Mouse (Mus musculus) lung, adult 18-20 months (tissue): Measurements from ENCODE around the gene Tatdn3.
"Not testable (repeated sequence)": the region's sequence is repeated elsewhere in the genome, so short reads cannot be mapped to it uniquely, and the experiment has no call there.

Experiments
- DNase-seq, 2 experiments: peaks; one replicate each; pipeline ENCODE4 v3.0.0; 2022; ENCODE audit warnings: mixed read lengths in 2 of 2

Tatdn3 gene

DNA sequence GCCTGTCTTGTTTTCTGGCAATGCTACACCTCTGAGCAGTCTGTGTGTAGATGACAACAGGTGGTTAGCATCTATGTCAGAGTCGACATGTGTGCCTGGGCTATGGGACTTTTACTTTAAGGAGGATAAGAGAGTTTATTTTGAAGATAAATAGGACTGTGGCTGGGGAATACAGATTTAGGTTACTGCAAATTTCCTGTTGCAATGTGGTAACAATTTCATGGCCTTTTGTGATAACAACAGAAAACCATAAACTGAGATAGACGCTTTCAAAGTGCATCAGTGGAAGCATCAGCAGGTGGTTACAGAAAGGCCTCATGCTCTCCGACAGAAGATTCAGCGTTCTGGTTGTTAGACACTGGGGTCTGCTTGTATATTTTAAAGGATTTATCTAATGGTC is 10.8 kb upstream of the Tatdn3 start:
- no peak for DNase-seq

DNA sequence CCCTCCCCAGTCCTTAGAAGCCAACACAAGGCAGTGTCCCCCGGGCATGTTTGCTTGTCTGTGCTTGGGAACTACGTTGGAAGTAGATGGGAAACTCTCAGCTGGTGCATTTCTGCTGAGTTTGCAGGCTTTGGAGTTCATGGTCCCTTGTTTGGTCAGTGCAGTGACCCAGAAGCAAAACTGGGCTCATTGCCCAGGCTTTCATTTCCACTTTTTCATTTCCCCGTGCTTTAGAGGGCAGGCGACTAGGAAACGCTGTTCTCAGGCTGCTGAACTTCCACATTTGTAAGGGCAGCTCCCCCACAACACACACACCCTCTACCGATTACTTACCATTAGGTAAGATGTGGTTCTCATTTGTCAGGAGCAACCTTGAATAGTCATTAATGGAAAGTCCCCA is 10.3 kb upstream of the Tatdn3 start:
- peak; percentile 53 to 65 for DNase-seq

- DNase-seq: no peak
Measured at GRCm38 (mm10) chr1:191072329-191072913, 9.7 kb upstream of the Tatdn3 start.

DNA sequence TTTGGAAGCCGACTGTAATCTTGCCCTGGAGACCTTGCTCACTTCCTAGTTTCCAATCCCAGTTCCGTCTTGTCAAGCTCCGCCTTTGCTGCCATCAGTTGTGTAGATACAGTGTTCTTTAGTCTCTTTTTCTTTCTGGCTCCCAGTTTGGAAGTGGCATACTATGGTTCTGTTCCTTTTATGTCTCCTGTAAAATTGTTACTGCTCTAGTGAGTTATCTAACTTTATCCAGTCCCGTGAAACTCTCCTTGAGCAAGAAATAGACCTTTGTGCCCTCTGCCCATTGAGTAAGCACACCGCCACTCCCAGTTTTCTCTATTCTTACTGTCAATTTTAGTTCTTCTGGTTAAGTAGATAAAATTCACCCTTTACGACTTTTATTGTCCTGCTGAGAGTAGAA is 8.9 kb upstream of the Tatdn3 start:
- DNase-seq: no peak

DNA sequence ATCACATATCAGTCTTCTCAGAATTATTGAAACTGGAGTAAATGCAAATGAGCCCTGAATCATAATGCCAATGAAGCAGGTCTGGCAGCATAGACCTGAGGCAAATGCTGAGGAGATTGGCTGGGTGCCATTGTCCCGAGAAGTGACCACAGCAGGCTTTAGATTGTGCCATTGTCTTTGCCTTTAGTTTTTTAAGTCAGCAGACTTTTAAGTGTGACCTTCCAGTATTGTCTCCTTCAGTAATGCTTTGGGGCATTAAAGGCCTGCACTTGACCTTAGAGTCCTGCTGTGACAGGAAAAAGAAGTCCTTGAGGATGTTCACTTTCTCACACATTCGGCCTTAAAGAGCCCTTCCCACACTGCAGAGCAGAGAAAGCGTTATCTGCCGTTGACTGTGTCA is 7.5 kb upstream of the Tatdn3 start:
- no peak for DNase-seq

GRCm38 (mm10) chr1:191068377-191068776 is 5.6 kb upstream of the Tatdn3 start:
- no peak for DNase-seq

GRCm38 (mm10) chr1:191065188-191065587 is 2.5 kb upstream of the Tatdn3 start:
- DNase-seq: no peak

- no peak for DNase-seq
Measured at GRCm38 (mm10) chr1:191064535-191064934, 1.8 kb upstream of the Tatdn3 start.

DNA sequence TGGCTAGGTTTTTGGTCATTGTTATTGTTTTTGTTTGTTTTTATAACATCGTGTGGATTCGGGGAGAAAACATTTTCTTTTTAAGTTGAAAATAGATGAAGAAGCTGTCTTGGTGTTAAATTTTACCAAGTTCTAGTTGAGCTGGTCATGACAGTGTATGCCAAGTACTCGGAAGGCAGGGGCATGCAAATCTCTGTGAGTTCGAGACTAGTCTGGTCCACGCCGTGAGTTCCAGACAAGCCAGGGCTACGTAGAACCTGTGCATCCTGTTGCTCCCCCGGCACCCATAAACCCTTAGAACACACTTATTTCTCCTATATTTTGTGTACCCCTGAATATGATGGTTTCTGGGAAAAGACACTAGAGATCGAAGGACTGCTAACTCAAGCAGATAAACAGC is 968 bp upstream of the Tatdn3 start:
- no peak for DNase-seq

DNA sequence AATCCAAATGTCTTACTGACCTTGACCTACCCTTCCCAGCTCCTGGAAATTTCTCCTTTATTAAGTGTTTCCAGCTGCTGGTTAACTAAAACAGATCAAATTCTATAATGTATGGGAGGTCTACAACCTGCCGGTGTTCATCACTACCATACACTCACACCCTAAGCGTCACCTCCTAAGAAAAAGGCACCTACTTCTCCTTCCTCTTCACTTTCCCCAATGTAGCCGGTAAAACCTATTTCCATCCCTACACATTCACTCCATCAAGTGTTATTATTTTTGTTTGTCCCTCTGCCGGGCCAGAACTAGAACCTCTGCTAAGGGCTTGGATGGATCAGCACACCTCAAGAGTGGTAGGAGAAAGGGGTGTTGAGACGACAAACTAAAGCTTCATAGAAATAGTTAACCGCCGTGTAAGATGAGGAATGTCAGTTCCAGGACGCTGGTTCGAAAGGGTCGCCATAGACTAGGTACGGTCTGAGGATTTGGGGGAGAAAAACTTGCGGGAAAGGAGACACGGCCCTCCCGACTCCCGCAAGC is 421 bp downstream of the Tatdn3 start:
- no peak for DNase-seq

DNA sequence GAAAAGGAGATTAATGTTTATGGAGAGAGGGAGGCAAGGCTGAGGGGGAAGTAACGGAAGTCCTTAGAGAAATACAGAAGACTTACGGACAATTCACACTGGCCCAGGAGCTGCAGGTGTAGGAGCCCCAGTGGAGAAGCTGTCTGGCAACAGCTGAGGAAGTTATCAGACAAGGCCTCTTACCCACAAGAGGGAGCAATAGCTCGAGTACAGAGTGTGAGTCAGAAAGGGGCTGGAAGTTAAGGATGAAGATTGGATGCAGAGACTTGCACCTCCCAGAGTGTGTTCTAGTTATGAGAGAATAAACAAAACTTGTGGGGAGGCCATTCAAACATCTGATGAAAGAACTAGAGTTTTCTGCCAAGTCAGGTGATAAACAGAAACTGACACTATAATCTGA is 5.3 kb downstream of the Tatdn3 start:
- no peak for DNase-seq

DNA sequence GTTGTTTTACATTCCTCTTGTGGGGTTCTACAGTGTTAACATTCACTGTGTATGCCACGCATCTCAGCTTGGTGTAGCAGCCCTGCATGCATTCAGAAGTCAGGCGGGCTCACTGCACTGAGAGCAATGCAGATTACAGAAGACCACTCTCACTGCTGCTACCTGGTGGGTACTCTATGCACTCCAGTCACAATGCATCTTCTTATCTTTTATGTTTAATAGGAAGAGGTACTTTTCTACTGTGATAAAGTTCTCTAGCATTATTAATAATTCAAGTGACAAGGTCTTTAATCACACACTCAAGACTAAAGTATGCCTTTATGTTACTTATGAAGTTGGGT is 7.2 kb downstream of the Tatdn3 start:
- DNase-seq: no peak

DNA sequence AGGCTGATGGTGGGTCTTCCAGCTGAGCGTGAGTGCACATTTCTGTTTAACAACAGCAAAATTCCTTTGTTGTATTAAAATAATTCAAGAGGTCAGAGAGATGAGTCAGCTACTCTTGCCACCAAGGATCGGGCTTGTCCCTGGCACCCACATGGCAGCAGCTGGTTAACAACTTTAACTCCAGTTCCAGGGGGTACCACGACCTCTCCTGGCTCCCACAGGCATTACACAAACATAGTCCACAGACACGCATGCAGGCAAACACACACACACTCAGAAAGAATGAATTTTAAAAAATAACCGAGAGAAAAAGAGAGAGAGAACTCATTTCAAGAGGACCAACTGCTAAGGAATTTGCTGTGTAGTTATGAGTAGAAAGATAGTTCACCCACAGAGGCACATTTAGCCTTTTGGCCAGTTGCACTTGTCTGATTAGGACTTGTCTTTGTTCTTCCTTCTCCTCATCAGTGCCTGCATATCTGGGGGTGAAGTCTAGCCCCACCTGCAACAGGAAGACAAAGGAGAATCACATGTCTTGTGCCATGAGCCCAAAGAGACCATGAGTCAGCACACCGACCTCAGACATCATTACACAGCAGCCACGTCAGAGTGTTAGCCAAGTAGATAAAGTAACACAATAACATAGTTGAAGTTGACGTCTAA is 7.7 kb downstream of the Tatdn3 start:
- DNase-seq: no peak

- no peak for DNase-seq
Measured at GRCm38 (mm10) chr1:191053555-191053954, 9.2 kb downstream of the Tatdn3 start.

GRCm38 (mm10) chr1:191046231-191046824 is 16.4 kb downstream of the Tatdn3 start:
- DNase-seq: no peak

GRCm38 (mm10) chr1:191045264-191045663 is 17.5 kb downstream of the Tatdn3 start:
- DNase-seq: no peak

GRCm38 (mm10) chr1:191042688-191043087 is 20.0 kb downstream of the Tatdn3 start:
- no peak for DNase-seq

- no peak for DNase-seq
Measured at GRCm38 (mm10) chr1:191042106-191042505, 20.6 kb downstream of the Tatdn3 start.

DNA sequence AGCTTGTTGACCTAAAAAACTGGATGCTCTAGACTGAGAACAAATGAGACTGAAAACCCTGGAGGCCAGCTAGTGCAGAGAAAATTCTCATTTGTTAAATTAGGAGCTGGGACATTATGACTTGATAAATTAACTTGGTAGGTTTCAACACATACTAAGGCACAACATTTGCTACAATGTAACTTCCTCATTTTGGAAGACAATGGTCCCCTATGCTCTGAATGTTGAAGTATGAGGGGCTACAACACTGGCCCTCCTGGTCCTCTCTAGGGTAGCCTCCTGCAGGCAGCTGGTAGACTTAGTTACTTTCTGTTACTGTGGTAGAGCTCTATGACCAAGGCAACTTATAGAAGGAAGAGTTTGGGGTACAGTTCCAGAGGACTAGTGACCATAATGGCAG is 21.4 kb downstream of the Tatdn3 start:
- DNase-seq: no peak

DNA sequence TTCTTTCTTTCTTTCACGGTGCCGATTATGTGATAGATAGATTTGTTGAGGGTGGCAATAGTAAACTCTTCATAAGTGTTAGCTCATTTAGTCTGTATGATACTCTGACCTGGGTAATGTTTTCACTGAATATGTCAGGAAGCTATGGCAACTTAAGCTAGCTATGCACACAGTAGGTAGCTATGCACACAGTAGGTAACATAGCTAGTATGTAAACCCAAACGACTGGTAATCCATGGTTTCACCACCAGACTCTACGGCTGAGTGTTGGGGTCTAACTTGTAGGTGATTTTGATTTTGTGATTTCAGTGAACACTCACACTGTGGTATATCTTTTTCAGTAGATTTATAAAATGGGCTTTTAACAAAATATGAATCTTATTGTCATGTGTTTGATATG is 24.7 kb downstream of the Tatdn3 start:
- DNase-seq: no peak

DNA sequence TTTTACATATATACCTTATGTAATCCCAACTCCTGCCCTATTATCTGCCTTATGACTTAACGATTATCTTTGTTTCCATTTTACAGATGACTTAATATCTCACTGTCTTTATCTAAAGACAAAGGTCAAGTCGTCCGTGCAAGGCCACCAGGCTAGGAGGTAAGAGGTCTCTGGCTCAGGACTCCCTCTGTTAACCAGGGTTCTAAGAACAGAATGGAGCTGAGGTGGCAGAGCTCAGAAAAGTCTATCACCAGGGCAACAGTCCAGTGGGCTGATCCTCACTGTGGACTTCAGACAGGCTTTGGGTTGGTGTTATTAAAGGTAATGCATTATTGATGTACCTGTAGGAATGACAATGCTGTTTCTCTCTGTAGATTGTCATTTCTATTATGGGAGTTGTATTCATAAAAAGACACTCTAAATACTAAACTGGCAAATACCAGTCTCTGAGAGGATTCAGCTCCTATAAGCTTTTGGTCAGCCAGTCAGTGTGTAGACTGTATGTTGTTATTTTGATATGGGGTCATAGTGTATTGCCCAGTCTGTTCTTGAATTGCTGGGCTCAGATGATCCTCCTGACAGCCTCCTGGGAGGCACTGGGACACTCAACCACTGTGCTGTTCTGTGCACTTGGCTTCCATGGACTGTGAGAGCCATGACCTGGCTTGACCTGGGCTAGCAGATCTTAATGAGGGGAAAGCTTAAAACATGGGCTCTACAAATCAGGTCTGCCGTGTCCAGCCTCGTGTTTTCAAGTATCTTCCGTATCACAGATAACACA is 26.0 kb downstream of the Tatdn3 start, which contains the start of gene Spata45:
TSS of gene Spata45 (plus strand) at position 86 of the 781 bp plus-strand sequence.
- no peak for DNase-seq

DNA sequence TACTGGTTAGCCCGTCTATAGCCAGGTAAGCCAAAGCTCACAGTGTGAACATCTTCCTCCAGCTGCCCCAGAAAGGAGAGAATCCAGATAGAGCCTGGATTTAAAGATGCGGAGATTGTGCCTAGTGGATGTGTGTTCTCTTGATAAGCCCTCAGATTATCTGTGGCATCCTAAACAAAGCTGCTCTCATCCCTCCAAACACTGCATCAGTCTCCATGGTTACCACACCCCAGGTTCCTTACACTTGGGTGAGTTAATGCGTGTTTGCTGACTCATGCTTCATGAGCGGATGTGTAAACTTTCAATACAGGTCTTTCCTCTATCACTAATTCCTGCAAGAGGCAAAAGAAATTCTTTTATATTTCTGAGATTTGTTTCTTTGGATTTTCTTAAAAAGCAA is 27.1 kb downstream of the Tatdn3 start:
- no peak for DNase-seq

GRCm38 (mm10) chr1:191030922-191031425 is 31.8 kb downstream of the Tatdn3 start:
- not testable (repeated sequence) for DNase-seq
